ENCODE assay signal across 8 mouse cellular contexts in genomic region chr17:70850996-70851991, GRCm38 (mm10). TPM values are rescaled to one million over a fixed set of nuclear protein-coding genes. Genes with fewer than 3 reads are reported as not detected.
A peak's percentile ranks its signal among the peaks of the same experiment; 100 is the strongest.
DNase-seq lines count a peak whose midpoint lies in the region; ATAC-seq and TF ChIP-seq lines count a peak whose summit lies in the region.

No protein-coding gene starts in this region.

- peak; percentile 45 for ATAC-seq in intestine, postnatal 0 days
- peak; percentile 52 for ATAC-seq in neural tube, embryonic 12.5 days (ENCODE audit: low FRiP score, low read depth)

- H3K9ac ChIP-seq in intestine, postnatal 0 days (ENCODE audit: low read depth, low read length) = peak overlapping the region; percentile 70
- H3K9ac ChIP-seq in neural tube, embryonic 12.5 days = peak overlapping the region; percentile 71

- peak overlapping the region; percentile 94 for H3K4me2 ChIP-seq in intestine, postnatal 0 days (replicated peaks; ENCODE audit: low read depth)
- H3K4me2 ChIP-seq in neural tube, embryonic 12.5 days (replicated peaks) = peak overlapping the region; percentile 93

- H3K4me3 ChIP-seq in cortical plate, adult 2 months (ENCODE audit: insufficient read depth, low read length) = peak overlapping the region; percentile 33
- peak overlapping the region; percentile 78 for H3K4me3 ChIP-seq in intestine, postnatal 0 days (ENCODE audit: low read depth, low read length)
- peak overlapping the region; percentile 57 for H3K4me3 ChIP-seq in neural tube, embryonic 12.5 days

- no peak for TF ChIP-seq CTCF in cortical plate, adult 2 months (IDR thresholded peaks at IDR 0.05; ENCODE audit: extremely low read depth, insufficient read depth, low read length)
- peak; percentile 1; the same call in 1 of the 2 replicates for TF ChIP-seq CTCF in intestine, postnatal 0 days (IDR thresholded peaks at IDR 0.05; ENCODE audit: low read depth)

- no peak for TF ChIP-seq POLR2A in cortical plate, adult 2 months (IDR thresholded peaks at IDR 0.05; ENCODE audit: extremely low read depth, insufficient read depth, low read length)

- DNase-seq in right cerebral cortex, postnatal 25 days = peak; percentile 27
- no peak for DNase-seq in right cerebral cortex, adult 18-20 months
- DNase-seq in heart, adult 11 months = peak; percentile 99
- DNase-seq in lung, adult 18-20 months = peak; percentile 90 to 93
- peak; percentile 51 to 67 for DNase-seq in thymus, postnatal 10 days (ENCODE audit: low spot score in 2 of 2)

- no peaks in the 10 kb centered on the region for H3K9me3 ChIP-seq in intestine, postnatal 0 days (ENCODE audit: control insufficient read depth)
- no peaks in the 10 kb centered on the region for H3K9me3 ChIP-seq in neural tube, embryonic 12.5 days

- no peaks in the 10 kb centered on the region for H3K4me1 ChIP-seq in cortical plate, adult 2 months (ENCODE audit: control insufficient read depth, insufficient read depth, low read length)
- no peaks in the 10 kb centered on the region; the same call in 1 of the 2 replicates for H3K4me1 ChIP-seq in intestine, postnatal 0 days (replicated peaks; ENCODE audit: control insufficient read depth, insufficient read depth, low read length)
- peaks cover 31% of the 10 kb centered on the region for H3K4me1 ChIP-seq in neural tube, embryonic 12.5 days

- no peaks in the 10 kb centered on the region for H3K36me3 ChIP-seq in intestine, postnatal 0 days (ENCODE audit: control insufficient read depth, insufficient read depth)
- no peaks in the 10 kb centered on the region for H3K36me3 ChIP-seq in neural tube, embryonic 12.5 days

- under 1% methylated on average over 54 of the region's 54 CpGs for WGBS in intestine, postnatal 0 days
- under 1% methylated on average over 53 of the region's 54 CpGs for WGBS in neural tube, embryonic 12.5 days

- H3K27ac ChIP-seq in cortical plate, adult 2 months (ENCODE audit: insufficient read depth, low read length) = peak overlapping the region; percentile 53; the same call in 1 of the 2 replicates
- peak overlapping the region; percentile 96 for H3K27ac ChIP-seq in intestine, postnatal 0 days (ENCODE audit: low read depth, low read length)
- H3K27ac ChIP-seq in neural tube, embryonic 12.5 days = peak overlapping the region; percentile 80

- H3K27me3 ChIP-seq in intestine, postnatal 0 days (replicated peaks; ENCODE audit: control insufficient read depth, insufficient read depth, low read length) = no peaks in the 10 kb centered on the region
- H3K27me3 ChIP-seq in neural tube, embryonic 12.5 days (replicated peaks) = no peaks in the 10 kb centered on the region

RNA-seq across cellular contexts. Expression of gene Tgif1, which starts 2.1 kb away (rescaled TPM):
- 2.2 and 3.3 TPM in 2 replicates for polyA plus RNA-seq in cortical plate, adult 2 months (2012; rRNA removed)
- 20.0 and 24.5 TPM in 2 replicates for polyA plus RNA-seq in intestine, postnatal 0 days (2015; fragmentation: Nextera tagmentation; extraction: Ambion mirVana)
- polyA plus RNA-seq in neural tube, embryonic 12.5 days (2016; fragmentation: Nextera tagmentation; extraction: Ambion mirVana) = 52.7 and 57.2 TPM in 2 replicates
